Mouse (Mus musculus) MEL (cell line): ENCODE results near the gene Gm34653. TPM values are rescaled to one million over a fixed set of nuclear protein-coding genes. Genes with fewer than 3 reads are reported as not detected.

Experiments used
- DNase-seq: peaks from one replicate; pipeline ENCODE4 v3.0.0; 2011; ENCODE audit warnings: low read depth, low spot score
- H3K27ac ChIP-seq: 2 replicates; pipeline ENCODE4 v1.5.1; 2012; ENCODE audit warnings: low read depth, mild to moderate bottlenecking, control low read depth, low read length, moderate library complexity; ENCODE audit not compliant: control insufficient read depth
- H3K27me3 ChIP-seq, 2 experiments: fragments of 150-350 bp in 1 of 2; sonication (generic) in 1 of 2; 2 replicates each; pipeline ENCODE4 v1.6.1; 2012; ENCODE audit warnings: low read length in 2 of 2, mild to moderate bottlenecking in 2 of 2, improper control_type of control experiment in 1 of 2, moderate library complexity in 1 of 2; ENCODE audit not compliant: insufficient read depth in 2 of 2, control insufficient read depth in 1 of 2
- H3K36me3 ChIP-seq, 2 experiments: 2 replicates each; pipeline ENCODE4 v1.6.1; 2012 to 2014; ENCODE audit warnings: low read length in 2 of 2, improper control_type of control experiment in 1 of 2, inconsistent platforms in 1 of 2, mild to moderate bottlenecking in 1 of 2; ENCODE audit not compliant: insufficient read depth in 2 of 2, control insufficient read depth in 1 of 2
- H3K4me1 ChIP-seq, 2 experiments: fragments of 150-350 bp in 1 of 2; sonication (generic) in 1 of 2; 2 replicates each; pipeline ENCODE4 v1.6.1; 2012; ENCODE audit warnings: low read length in 2 of 2, improper control_type of control experiment in 1 of 2, mild to moderate bottlenecking in 1 of 2; ENCODE audit not compliant: insufficient read depth in 2 of 2, control insufficient read depth in 1 of 2
- H3K4me3 ChIP-seq, 2 experiments: fragments of 150-350 bp in 1 of 2; sonication (generic) in 1 of 2; 2 replicates each; pipeline ENCODE4 v1.5.1; 2012; ENCODE audit warnings: low read depth in 2 of 2, low read length in 2 of 2, mild to moderate bottlenecking in 2 of 2, moderate library complexity in 2 of 2, control low read depth in 1 of 2, improper control_type of control experiment in 1 of 2; ENCODE audit not compliant: control insufficient read depth in 1 of 2, insufficient read depth in 1 of 2
- H3K79me2 ChIP-seq: 2 replicates; pipeline ENCODE4 v1.6.1; 2012; ENCODE audit warnings: mild to moderate bottlenecking, low read length, moderate library complexity; ENCODE audit not compliant: control insufficient read depth, poor library complexity, insufficient read depth
- H3K9ac ChIP-seq: 2 replicates; pipeline ENCODE4 v1.6.1; 2012; ENCODE audit warnings: low read depth, mild to moderate bottlenecking, control low read depth, low read length, moderate library complexity; ENCODE audit not compliant: control insufficient read depth, poor library complexity, severe bottlenecking
- H3K9me3 ChIP-seq: fragments of 150-350 bp; sonication (generic); replicated peaks from 2 replicates; pipeline ENCODE4 v1.6.1; 2012; ENCODE audit warnings: mild to moderate bottlenecking, low read length, improper control_type of control experiment, moderate library complexity; ENCODE audit not compliant: insufficient read depth
- BHLHE40 ChIP-seq: IDR thresholded peaks from 2 replicates; pipeline ENCODE4 v1.6.1; 2012; ENCODE audit warnings: low read depth, mild to moderate bottlenecking, inconsistent platforms, low read length, improper control_type of control experiment, borderline replicate concordance
- ELF1 ChIP-seq: IDR thresholded peaks from 2 replicates; pipeline ENCODE4 v1.6.1; 2014; ENCODE audit warnings: low read depth, mild to moderate bottlenecking, inconsistent platforms, low read length, improper control_type of control experiment, moderate library complexity
- ETS1 ChIP-seq: IDR thresholded peaks from 2 replicates; pipeline ENCODE4 v1.6.1; 2012; ENCODE audit warnings: low read depth, mild to moderate bottlenecking, inconsistent platforms, low read length, improper control_type of control experiment, moderate library complexity
- GATA1 ChIP-seq: IDR thresholded peaks from 2 replicates; pipeline ENCODE4 v1.6.1; 2011; ENCODE audit warnings: low read depth, low read length, improper control_type of control experiment
- HCFC1 ChIP-seq: IDR thresholded peaks from 2 replicates; pipeline ENCODE4 v1.6.1; 2012; ENCODE audit warnings: low read depth, mild to moderate bottlenecking, inconsistent platforms, low read length, improper control_type of control experiment, moderate library complexity
- JUND ChIP-seq: IDR thresholded peaks from 2 replicates; pipeline ENCODE4 v1.6.1; 2011; ENCODE audit warnings: low read depth, mild to moderate bottlenecking, improper control_type of control experiment, low read length
- MAX ChIP-seq: IDR thresholded peaks from 2 replicates; pipeline ENCODE4 v1.6.1; 2011; ENCODE audit warnings: low read length, improper control_type of control experiment
- MAZ ChIP-seq: IDR thresholded peaks from 2 replicates; pipeline ENCODE4 v1.6.1; 2012; ENCODE audit warnings: low read depth, mild to moderate bottlenecking, inconsistent platforms, low read length, improper control_type of control experiment
- MEF2A ChIP-seq: IDR thresholded peaks from 2 replicates; pipeline ENCODE4 v1.6.1; 2014; ENCODE audit warnings: low read depth, mild to moderate bottlenecking, inconsistent platforms, low read length, improper control_type of control experiment; ENCODE audit not compliant: poor library complexity, insufficient replicate concordance, severe bottlenecking; ENCODE audit errors: extremely low read depth
- MYC ChIP-seq: IDR thresholded peaks from 2 replicates; pipeline ENCODE4 v1.6.1; 2011; ENCODE audit warnings: low read depth, mild to moderate bottlenecking, low read length, improper control_type of control experiment, moderate library complexity
- NELFE ChIP-seq: IDR thresholded peaks from 2 replicates; pipeline ENCODE4 v1.6.1; 2011; ENCODE audit warnings: low read depth, low read length, improper control_type of control experiment
- RAD21 ChIP-seq: IDR thresholded peaks from 2 replicates; pipeline ENCODE4 v1.6.1; 2011; ENCODE audit warnings: mild to moderate bottlenecking, low read depth, low read length, improper control_type of control experiment
- TAL1 ChIP-seq: IDR thresholded peaks from 2 replicates; pipeline ENCODE4 v1.6.1; 2012; ENCODE audit warnings: mild to moderate bottlenecking, inconsistent platforms, low read length, moderate library complexity, mixed read lengths
- TBP ChIP-seq: IDR thresholded peaks from 2 replicates; pipeline ENCODE4 v1.8.0; 2011; ENCODE audit warnings: low read depth, low read length, improper control_type of control experiment
- TCF12 ChIP-seq: IDR thresholded peaks from 2 replicates; pipeline ENCODE4 v1.6.1; 2014; ENCODE audit warnings: low read depth, mild to moderate bottlenecking, inconsistent platforms, low read length, improper control_type of control experiment, moderate library complexity
- UBTF ChIP-seq: IDR thresholded peaks from 2 replicates; pipeline ENCODE4 v1.6.1; 2012; ENCODE audit warnings: low read depth, mild to moderate bottlenecking, inconsistent platforms, low read length, improper control_type of control experiment, moderate library complexity, borderline replicate concordance; ENCODE audit not compliant: insufficient read depth
- USF2 ChIP-seq, 2 experiments: IDR thresholded peaks; 2 replicates each; pipeline ENCODE4 v1.6.1; 2011 to 2012; ENCODE audit warnings: improper control_type of control experiment in 2 of 2, low read length in 2 of 2, borderline replicate concordance in 1 of 2, inconsistent platforms in 1 of 2, low read depth in 1 of 2, mild to moderate bottlenecking in 1 of 2; ENCODE audit not compliant: insufficient read depth in 1 of 2
- ZC3H11A ChIP-seq: IDR thresholded peaks from 2 replicates; pipeline ENCODE4 v1.6.1; 2012; ENCODE audit warnings: low read depth, mild to moderate bottlenecking, inconsistent platforms, low read length, improper control_type of control experiment
- polyA plus RNA-seq, 2 experiments: library from polyadenylated mRNA; stranded (reverse) in 1 of 2; unstranded in 1 of 2; fragments of >175 nt in 1 of 2; fragments of >200 nt in 1 of 2; gene quantifications; 2 replicates each; pipeline versions ENCODE4 v1.2.1 to v1.2.4; 2012; ENCODE audit warnings: low replicate concordance in 2 of 2, low read depth in 1 of 2; ENCODE audit not compliant: insufficient read length in 2 of 2, insufficient read depth in 1 of 2, missing spikeins in 1 of 2
- total RNA-seq: library from RNA; depleted of rRNA; stranded (reverse); fragments of 300-350 nt; gene quantifications from 2 replicates; pipeline ENCODE4 v1.2.3, GENCODE M21; 2012

The Gm34653 gene
- total and polyA plus RNA-seq, 3 experiments = 0.08 to 0.10 TPM; not detected in 1

- Histone ChIP-seq H3K4me1 (peaks cover 5 to 8% of the 10 kb centered on the region in 2 experiments; a peak in 2 of 4 replicates), H3K9ac (no peak overlapping the region), H3K27ac (no peak overlapping the region), H3K9me3 (no peaks in the 10 kb centered on the region), H3K4me3 (no peak overlapping the region), H3K27me3 (peaks cover 6 to 8% of the 10 kb centered on the region in 2 experiments), H3K36me3 (no peaks in the 10 kb centered on the region; a peak in 1 of 4 replicates), H3K79me2 (no peaks in the 10 kb centered on the region)
- no peak for DNase-seq
- no peak for TF ChIP-seq TAL1
- TF ChIP-seq MEF2A = no peak
- no peak for TF ChIP-seq HCFC1
- TF ChIP-seq BHLHE40 = no peak
- no peak for TF ChIP-seq JUND
- no peak for TF ChIP-seq MYC
- TF ChIP-seq TCF12 = no peak
- TF ChIP-seq USF2 (IDR thresholded peaks at IDR 0.05; ENCODE audit: borderline replicate concordance in 1 of 2, insufficient read depth in 1 of 2, low read depth in 1 of 2, low read length in 2 of 2) = no peak
- no peak for TF ChIP-seq MAX
- TF ChIP-seq NELFE = no peak
- no peak for TF ChIP-seq ETS1
- TF ChIP-seq UBTF = no peak
These were observed 47.2 kb downstream of the Gm34653 start for GRCm38 (mm10) chr2:34880054-34880453.

- H3K79me2 ChIP-seq = no peaks in the 10 kb centered on the region
- no peak overlapping the region for H3K9ac ChIP-seq
- no peaks in the 10 kb centered on the region for H3K9me3 ChIP-seq
- peaks cover 5 to 8% of the 10 kb centered on the region in 2 experiments; a peak in 2 of 4 replicates for H3K4me1 ChIP-seq
- H3K27ac ChIP-seq = no peak overlapping the region
- H3K36me3 ChIP-seq = no peaks in the 10 kb centered on the region; a peak in 1 of 4 replicates
- no peak for TF ChIP-seq MEF2A
- no peak for TF ChIP-seq ELF1
- no peak for TF ChIP-seq ZC3H11A
- TF ChIP-seq TBP = no peak
- no peak for TF ChIP-seq MAZ
- TF ChIP-seq RAD21 = no peak
- no peak for TF ChIP-seq GATA1
- H3K4me3 ChIP-seq = no peak overlapping the region
- H3K27me3 ChIP-seq = peaks cover 13 to 16% of the 10 kb centered on the region in 2 experiments
- no peak for DNase-seq
These were observed 50.0 kb downstream of the Gm34653 start for GRCm38 (mm10) chr2:34882757-34883156.
